Mouse (Mus musculus) lung, postnatal 25 days (tissue): Measurements from ENCODE around the gene Hoxc12.

Experiments used
- DNase-seq: peaks from one replicate; pipeline ENCODE4 v3.0.0; 2022; ENCODE audit warnings: low spot score

The Hoxc12 gene

DNA sequence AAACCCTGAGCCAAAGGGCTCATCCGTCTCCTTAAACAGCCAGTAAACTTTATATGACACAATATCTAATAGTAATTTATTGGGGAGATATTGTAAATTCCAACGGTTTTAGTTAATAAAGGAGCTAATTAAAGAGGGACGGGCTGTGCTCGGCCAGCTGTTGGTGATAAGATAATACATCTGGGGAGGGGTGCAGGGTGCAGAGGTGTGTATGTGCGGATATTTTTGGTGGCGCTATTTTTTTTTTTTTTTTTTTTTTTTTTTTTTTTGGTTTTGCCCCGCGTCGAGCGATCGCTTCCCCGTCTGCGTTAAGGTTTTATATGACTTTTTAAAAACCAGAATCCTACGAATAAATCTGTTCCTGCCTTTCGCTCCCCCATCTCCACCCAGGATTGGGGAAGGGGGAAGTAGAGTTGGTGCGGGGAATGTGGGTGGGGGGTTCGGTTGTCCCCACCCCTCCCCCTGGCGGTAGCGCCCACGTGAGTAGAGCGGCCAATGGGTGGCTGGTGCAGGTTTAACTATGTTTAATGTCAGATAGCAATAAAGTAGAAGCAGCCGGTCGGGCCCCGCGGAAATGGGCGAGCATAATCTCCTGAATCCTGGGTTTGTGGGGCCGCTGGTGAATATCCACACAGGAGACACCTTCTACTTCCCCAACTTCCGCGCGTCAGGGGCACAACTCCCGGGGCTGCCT, at the start of gene Hoxc12:
Gene Hoxc12, plus strand, starts transcription at position 479 of the 694 bp plus-strand sequence.
- no peak for DNase-seq

DNA sequence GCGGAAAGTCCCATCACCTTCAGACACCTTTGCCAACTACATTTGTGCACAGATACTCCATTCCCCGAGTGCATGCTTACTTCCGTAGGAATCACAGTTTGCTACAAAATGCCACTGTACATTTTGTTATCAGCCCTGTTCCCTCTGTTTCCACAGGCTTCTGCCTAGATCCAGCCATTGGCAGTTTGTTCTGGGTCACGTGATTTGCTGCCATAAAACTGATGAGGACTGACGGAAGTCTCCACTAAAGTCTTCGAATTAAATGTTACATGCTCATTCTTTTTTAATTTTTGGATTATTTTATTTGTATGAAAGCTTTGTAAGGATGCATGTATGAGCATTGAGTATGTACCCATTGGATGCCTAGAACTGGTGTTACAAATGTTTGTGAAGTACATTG, 41.4 kb upstream of the Hoxc12 start:
- DNase-seq: no peak

DNA sequence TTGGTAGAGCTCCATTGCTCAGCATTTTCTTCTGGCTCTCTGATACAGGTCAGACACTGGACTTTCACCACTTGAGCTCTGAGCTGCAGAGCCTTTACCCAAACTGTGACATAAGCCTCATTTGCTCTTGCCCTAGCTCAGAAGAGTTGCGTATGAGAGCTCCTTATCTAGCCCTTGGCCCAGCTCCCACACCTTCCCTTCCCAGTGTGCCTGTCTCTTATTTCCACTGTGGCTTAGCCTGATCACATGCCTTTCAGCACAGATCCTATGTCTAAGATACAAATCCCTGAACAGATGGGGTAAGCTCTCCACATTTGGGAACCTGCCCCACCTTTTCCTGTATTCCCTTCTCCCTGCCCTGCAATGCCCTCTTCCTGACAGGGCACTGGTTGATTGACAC, 31.6 kb upstream of the Hoxc12 start:
- DNase-seq: no peak

DNA sequence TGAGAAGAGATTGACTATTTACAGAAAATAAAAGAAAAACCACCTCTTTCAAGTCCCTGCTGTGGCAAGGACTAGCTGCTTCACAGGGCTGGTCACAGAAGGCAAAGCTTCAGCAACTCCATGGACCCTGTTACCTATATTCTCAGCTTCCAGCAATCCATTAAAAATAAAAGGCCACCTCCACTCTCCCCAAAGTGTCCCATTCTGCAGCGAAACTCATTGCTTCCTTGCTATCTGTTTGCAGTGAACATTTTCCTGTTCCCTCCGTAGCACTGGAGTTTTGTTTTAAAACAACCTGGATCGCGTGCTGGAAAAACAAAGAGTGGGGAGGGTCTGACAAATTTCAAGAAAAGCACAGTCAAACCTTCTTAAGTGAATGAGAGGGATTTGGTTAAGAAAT, 27.0 kb upstream of the Hoxc12 start:
- no peak for DNase-seq

DNA sequence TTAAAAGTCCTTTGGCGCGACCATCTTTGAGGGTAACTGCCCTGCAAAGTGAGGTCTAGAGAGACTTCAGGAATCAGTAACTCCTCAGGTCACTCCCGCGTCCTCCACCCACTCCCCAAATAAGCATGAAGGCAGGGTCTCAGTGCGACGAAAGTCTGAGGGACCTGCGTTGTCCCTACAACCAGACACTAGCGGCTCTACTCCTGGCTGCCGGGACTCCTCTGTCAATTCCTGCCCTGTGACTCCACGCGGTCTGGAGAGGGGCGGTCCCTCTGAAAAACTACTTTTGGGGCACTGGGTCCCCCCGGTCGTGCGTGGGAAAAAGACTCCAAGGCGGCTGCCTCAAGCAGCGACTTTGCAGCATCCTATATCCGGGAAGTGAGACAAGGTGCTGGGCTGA, 26.5 kb upstream of the Hoxc12 start:
- no peak for DNase-seq

DNA sequence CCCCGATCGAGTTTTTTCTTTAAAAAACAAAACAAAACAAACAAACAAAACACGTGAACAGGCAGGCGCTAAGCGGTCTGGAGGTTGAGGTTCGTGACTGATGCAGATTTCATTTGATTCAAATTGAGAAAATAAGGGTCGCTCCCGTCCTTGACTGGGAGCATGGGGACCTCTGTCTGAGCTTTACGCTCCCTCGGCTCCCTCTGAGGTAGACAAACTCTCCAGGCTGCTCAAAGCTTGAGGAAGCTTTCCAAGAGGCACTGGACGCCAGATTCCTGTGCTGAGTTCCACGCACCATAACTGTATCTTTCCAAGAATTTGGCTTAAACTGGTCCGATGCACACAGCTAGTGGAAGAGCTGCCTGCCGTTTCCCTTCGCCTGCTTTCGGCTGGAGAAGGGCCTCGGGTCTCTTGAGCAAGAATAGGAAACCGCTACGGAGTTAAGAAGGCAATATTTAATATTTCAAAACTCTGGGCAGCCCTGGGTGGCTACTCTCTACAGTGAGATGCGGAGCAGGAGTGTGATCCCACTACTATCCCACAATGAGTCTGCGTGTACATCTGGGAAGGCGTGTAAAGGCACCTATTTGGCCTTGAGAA, 26.0 kb upstream of the Hoxc12 start:
- no peak for DNase-seq

DNA sequence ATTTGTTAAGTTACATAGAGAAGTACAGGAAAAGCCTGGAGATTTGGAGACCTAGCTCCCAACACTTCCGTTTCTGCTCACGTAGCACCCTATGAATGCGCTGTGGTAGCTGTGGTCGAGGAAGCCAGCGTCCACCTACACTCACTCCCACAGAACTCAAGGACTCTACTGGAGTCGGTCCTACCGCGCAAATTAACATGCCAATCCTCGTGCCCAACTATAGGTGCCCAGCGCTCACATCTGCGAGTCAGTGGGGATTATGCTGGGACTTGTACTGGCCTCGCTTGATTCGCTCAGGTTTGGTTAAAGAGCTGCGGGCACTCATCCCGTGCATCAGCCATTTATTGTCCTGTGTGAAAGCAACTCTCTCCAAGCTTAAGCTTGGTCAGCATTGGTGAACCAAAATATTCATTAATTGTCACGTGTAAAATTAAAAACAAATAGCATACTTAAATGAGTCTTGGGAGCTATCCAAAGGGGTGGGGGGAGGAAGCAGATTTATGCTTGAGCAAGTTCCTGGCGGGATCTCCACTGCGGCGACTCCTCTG, 23.4 kb upstream of the Hoxc12 start:
- DNase-seq: no peak

DNA sequence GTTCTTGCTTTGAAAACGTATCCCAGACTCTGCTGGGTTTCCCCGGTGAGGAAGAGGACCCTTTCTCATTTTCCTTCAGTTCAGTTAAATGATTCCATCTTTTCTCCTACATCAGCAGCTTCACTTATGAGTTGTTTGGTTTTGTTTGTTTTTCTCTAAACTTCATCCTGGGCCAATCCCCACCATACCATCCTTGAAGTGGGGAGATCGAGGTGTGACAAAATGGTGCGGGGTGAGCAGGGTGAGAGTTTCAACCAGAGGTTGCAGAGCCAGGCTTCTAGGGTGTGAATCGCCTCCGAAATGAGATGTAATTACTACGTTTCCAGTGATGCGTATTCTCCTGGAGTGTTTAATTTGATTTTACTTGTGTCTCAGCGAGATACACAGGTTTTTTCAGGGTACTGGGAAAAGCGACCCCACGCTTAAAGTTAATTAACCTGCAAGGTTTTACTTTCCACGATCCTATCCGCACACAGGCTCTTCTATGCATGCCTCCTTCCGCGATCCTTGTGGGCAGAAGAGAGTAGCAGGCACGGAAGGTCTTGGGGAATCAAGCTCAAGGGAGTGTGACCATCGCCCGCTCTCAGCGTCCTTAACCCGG, 18.5 kb upstream of the Hoxc12 start:
- no peak for DNase-seq

DNA sequence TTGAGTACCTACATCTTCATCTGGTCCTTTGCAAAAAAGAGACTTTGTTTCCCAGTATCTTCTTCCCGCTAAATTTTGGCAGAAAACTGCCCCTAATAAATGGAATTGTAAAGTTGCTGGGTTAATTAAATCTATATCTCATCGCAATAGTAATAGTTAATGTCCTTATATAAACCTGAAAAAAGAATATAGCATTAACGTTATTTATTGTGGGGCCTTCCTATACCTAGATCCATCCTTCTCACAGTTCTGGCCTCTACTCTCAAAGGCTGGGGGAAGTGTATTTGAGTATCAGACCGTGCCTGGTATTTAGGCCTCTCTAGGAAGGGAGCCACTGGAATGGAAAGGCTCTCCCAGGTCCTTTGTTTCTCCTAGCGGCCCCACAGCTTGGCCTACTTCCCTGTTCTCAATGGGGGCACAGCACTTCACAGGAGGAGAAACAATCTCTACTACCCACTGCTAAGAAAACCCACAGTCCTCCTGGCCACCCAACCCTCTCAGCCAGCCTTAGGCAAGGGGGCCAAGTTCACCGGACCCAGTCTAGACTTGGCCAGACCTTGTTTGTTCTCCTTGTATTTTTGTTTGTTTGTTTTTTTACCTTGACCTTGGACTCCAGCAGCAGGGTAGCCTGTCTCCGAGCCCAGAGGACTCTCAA, 17.8 kb upstream of the Hoxc12 start:
- no peak for DNase-seq

DNA sequence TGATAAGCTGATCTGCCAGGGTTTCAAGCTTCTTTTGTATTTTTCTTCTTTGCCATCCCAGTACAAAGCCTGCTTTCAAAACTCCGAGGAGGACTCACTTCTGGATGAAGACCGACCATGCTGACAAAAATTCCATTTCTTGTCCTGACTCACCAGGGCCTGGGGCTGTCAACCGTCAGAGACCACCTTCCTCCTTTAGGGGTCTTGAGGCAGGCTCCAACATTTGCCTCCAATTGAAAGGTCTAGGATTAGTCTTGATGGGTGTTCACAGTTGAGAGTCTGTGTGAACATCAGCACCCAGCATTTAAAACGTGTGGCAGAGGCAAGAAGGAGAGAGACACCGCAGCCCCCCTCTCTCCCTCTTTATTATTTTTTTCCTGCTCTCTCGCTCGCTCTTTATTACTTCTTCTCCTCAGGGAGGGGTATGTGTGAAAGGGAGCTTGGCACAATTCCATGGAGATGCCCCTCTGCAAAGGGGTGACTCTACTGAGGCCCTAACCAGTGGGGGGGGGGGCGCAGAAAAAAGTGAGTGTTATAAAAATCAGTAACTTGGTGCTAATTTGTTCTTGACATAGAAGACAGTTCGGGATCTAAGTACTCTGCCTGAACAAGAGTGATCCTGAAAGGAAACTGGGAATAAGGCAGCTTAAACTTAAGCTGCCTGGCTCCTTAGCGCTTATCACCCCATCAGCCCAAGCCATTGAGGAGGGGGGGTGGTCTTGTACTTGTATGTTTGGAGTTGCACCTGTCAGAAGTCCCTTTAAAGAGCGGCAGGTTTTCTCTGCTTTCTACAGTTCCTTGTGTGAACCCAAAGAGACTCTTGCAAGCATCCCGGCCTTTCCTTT, 17.0 kb upstream of the Hoxc12 start:
- no peak for DNase-seq

DNA sequence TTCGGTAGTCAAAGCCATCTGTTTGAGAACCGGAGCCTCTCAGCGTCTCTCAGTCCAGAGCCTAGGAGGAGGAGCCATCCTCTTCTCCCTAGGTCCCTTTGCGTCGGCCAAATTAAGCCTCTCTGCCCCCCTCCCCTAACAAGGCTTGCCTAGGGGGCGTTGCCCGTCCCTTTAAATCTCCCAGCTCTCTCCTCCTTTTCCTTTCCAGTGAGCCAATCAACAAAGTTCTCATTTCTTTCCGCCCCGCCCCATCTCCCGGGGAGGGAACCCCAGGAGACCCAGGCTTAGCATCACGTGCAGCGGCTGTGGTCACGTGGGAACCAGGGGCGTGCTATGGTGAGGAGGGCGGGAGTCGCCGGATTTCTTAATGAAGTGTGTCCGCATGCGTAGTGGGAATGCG, 15.9 kb upstream of the Hoxc12 start:
- DNase-seq: peak; percentile 7

DNA sequence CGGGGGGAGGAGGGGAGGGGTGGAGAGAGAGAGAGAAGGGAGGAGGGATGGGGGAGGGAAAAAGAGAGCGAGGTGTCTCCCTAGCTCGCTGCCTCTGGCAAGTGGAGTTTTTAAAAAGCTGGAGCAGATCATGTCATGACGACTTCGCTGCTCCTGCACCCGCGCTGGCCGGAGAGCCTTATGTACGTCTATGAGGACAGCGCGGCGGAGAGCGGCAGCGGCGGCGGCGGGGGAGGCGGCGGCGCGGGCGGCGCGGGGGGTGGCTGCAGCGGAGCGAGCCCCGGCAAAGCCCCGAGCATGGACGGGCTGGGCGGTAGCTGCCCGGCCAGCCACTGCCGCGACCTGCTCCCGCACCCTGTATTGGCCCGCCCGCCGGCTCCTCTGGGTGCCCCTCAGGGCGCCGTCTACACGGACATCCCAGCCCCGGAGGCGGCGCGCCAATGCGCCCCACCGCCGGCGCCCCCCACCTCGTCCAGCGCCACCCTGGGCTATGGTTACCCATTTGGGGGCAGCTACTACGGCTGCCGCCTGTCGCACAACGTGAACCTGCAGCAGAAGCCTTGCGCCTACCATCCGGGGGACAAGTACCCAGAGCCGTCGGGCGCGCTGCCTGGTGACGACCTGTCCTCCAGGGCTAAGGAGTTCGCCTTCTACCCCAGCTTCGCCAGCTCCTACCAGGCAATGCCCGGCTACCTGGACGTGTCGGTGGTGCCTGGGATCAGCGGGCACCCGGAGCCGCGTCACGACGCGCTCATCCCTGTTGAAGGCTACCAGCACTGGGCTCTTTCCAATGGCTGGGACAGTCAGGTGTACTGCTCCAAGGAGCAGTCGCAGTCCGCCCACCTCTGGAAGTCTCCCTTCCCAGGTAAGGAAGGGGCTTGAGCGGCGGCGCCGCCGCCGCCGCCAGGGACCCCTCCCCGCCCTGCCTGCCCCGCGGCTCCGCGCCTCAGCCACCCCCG, 15.2 kb upstream of the Hoxc12 start, which contains the start of gene Hoxc13:
Gene Hoxc13, plus strand, starts transcription at position 51 of the 959 bp plus-strand sequence.
- no peak for DNase-seq

DNA sequence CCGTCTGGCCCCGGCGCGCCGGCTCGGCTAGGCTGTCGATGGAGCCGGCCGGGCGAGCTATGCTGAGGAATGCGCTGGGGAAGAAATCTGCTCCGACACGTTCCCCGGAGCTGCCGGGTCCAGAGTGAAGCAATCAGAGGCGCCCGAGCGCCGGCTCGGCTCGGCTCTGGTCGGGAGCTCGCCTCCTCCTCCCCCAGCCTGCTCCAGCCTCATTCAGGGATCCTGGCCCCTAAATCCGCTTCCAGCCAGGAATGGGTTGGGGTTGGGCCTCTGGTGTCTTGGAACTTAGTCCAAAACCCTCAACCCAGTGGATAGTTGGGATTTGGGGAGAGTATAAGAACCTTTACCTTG, 14.6 kb upstream of the Hoxc12 start:
- DNase-seq: no peak

DNA sequence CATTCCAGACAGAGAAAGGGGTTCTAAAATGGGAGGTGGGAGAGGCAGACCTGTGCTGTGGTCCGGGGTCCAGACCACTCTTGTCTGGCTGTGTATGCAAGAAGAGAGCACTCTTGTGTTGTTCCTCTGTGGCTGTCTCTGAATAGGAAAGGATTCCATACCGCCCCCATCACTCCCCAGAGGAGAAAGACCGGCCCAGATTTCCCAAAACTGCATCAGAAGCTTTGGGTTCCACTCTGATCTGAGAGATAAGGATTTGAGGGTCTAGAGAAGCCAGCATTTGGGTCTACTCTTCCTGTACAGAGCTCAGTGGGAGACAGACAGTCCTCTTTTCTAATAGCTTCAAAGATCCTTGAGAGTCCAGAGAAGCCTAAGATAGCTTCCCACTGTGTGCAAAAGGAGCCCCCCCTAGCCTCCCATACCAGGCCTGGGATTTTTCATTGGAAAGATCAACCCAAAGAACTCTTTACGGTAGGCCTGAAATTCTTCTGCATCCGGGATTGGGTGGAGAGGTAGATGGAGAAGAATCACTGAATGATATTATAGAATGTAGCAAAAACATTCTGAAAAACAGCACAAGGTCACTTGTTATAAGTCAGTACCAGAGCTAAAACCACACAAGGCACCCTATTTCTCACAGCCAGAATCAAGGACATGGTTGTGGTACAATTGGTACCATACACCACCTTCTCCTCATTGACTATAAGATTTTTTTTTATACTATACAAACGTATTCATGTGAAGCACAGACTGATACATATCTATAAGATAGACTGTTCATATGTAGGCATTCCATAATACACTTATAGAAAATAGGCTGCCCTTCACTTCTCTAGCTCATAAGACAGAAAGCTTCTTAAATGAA, 13.7 kb upstream of the Hoxc12 start:
- DNase-seq: no peak

DNA sequence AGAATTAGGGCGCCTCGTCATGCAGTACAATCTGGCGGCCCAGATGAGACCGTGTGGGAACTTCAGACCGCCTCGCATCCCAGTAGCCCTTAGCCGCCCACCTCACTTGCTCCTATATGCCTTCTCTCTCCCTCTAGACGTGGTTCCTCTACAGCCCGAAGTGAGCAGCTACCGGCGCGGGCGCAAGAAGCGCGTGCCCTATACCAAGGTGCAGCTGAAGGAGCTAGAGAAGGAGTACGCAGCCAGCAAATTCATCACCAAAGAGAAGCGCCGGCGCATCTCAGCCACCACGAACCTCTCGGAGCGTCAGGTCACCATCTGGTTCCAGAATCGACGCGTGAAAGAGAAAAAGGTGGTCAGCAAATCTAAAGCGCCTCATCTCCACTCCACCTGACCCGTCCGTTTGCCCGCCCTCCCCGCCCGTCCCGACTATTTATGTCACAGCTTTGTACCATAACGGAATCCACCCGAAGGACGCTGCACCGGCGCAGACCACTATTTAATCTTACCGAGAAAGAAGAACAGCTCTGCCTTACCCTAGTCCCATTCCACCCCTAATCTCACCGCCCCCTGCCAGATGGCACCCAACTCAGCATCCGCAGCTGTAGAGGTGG, 9.4 kb upstream of the Hoxc12 start:
- no peak for DNase-seq

DNA sequence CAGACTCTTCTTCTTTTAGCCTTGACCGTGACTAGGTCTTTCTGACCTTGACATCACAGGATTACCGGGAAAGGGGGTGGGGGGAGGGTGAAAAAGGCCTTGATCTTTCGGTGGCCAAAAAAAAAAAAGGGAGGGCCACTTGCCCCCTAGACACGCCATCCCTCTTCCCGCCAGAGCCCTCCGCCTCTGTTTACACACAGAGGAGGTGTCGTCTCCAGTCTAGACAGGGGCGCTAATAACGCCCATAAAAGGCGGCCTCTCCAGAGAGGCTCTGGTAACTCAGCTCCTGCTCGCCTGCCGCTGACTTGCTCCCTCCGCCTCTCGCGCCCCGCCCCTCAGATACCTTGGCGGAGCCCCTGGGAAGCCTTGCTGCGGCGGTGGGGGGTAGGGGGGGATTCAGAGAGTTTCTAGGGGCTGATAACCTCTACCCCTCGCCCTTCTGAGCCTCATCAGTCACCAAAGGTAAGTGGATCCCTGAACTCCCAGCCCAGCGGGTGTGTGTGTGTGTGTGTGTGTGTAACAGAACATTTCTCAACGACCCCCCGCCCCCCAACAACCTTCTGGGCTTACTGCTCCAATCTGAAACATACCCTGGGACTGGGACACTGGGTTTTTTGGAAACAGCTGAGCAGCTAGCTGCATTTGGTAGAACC, 4.7 kb upstream of the Hoxc12 start:
- no peak for DNase-seq

DNA sequence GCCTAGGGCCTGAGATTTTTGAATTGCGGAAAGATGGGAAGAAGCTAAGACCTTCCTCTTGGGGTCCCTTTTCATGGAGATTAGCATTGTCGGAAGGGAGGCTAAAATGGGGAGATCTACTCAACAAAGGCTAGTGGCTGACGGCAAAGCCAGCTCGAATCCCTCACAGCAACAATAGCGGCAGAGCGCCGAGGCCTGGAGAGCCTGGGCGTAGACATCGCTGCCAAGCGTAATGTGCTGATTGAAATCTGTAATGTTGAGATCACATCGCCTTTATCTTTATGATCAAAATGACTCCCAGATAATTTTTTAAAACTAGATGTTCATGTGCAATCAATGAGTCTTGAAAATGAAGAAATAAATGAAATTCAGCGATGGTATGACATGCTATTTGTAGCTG, 2.1 kb upstream of the Hoxc12 start:
- DNase-seq: no peak

DNA sequence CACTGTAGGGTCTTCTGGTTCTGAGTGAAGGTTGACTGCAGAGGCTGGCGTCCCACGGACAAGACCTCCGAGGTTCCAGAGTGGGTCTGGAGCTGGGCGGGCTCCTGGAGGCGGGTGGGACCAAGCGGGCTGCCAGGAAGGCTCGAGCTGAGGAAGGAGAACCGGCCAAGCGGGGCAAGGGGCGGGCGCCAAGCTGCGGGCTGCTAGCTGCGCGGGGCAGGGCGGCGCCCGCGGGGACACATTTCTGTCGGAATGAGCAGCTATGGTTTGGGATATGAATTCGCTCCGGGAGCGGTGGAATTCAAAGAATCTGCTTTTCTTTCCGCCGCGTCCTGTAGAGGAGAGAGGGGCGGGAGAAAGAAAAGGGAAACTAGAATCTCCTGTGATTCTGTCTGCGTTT, 1.7 kb upstream of the Hoxc12 start:
- DNase-seq: no peak
